Mouse (Mus musculus): Measurements from ENCODE around the gene Adgrf3.

DNA sequence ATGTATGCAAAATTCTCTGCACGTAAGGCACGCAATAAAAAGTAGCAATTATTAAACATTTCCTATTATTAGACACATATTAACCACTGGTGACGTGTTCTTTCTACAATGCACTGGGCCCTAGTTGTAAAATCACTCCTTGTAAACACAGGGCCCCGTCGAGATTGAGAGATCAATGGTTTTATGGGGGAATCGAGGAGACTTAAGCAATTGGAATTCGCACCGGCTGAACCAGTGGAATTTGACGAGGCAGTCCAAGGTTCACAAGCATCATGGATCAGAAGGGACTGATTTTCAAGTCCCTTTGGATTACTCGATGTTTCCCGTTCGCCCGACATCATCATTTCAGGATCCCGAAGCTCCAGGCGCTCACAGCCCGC, 26.4 kb upstream of the Adgrf3 start:
- no peak for TF ChIP-seq CTCF (IDR thresholded peaks at IDR 0.05; ENCODE audit: control insufficient read depth, insufficient read depth, insufficient read length)
- no peak for TF ChIP-seq CEBPB (IDR thresholded peaks at IDR 0.05; ENCODE audit: low read depth)
- no peak for TF ChIP-seq FOSL1 (IDR thresholded peaks at IDR 0.05; ENCODE audit: insufficient read depth, low read length, poor library complexity, severe bottlenecking)

Measured in C2C12 (cell line).